Mouse (Mus musculus) lung, adult 2 months (tissue): ENCODE measurements around the gene Hamp. TPM values are rescaled to one million over a fixed set of nuclear protein-coding genes. Genes with fewer than 3 reads are reported as not detected.
A peak's percentile ranks its signal among the peaks of the same experiment; 100 is the strongest.

Source experiments
- DNase-seq: peaks from one replicate; pipeline ENCODE4 v3.0.0; 2022
- H3K4me1 ChIP-seq: fragments of 200-500 bp; 2 replicates; pipeline ENCODE4 v1.6.1; 2011; ENCODE audit warnings: low read length; ENCODE audit not compliant: control insufficient read depth, insufficient read depth
- H3K4me3 ChIP-seq: fragments of 200-500 bp; replicated peaks from 2 replicates; pipeline ENCODE3; 2011; ENCODE audit warnings: low read depth, mild to moderate bottlenecking, control low read depth, low read length; ENCODE audit errors: extremely low read depth
- CTCF ChIP-seq: fragments of 200-500 bp; IDR thresholded peaks from 2 replicates; pipeline ENCODE4 v1.5.1; 2011; ENCODE audit warnings: mild to moderate bottlenecking, low read length, control low read depth; ENCODE audit not compliant: insufficient read depth
- POLR2A ChIP-seq: fragments of 200-500 bp; IDR thresholded peaks from 2 replicates; pipeline ENCODE4 v1.6.1; 2011; ENCODE audit warnings: low read depth, mild to moderate bottlenecking, control low read depth, low read length, borderline replicate concordance; ENCODE audit errors: extremely low read depth
- WGBS: fragments of 180-500 bp; shearing (Covaris S2); methylation state at CpG from one replicate; pipeline ENCODE4 v1.1.7; 2018; 5-methylcytosine and 5-hydroxymethylcytosine counted together
- polyA plus RNA-seq: library from polyadenylated mRNA; depleted of rRNA; stranded (reverse); fragments of >200 nt; gene quantifications from 2 replicates; pipeline ENCODE4 v1.2.3, GENCODE M21; 2012

Gene Hamp
- polyA plus RNA-seq, 1 experiment, result 34.5 TPM

GRCm38 (mm10) chr7:30969174-30969573, 25.3 kb upstream of the Hamp start:
- no peak for DNase-seq
- no peaks in the 10 kb centered on the region for H3K4me1 ChIP-seq
- WGBS, result 60% methylated on average over 4 of the region's 4 CpGs
- H3K4me3 ChIP-seq, result no peak overlapping the region
- TF ChIP-seq CTCF (no peak), POLR2A (no peak)

GRCm38 (mm10) chr7:30968611-30969010, 24.8 kb upstream of the Hamp start:
- WGBS, result 92% methylated on average over 8 of the region's 8 CpGs
- no peak for TF ChIP-seq POLR2A
- no peak for DNase-seq
- H3K4me3 ChIP-seq, result no peak overlapping the region
- no peaks in the 10 kb centered on the region for H3K4me1 ChIP-seq

GRCm38 (mm10) chr7:30966657-30967056, 22.8 kb upstream of the Hamp start:
- no peak for TF ChIP-seq POLR2A
- no peak for TF ChIP-seq CTCF
- no peak for DNase-seq
- H3K4me3 ChIP-seq, result no peak overlapping the region
- H3K4me1 ChIP-seq, result no peaks in the 10 kb centered on the region
- WGBS, result 65% methylated on average over 3 of the region's 3 CpGs

GRCm38 (mm10) chr7:30965677-30966076, 21.8 kb upstream of the Hamp start:
- DNase-seq, result no peak
- no peaks in the 10 kb centered on the region for H3K4me1 ChIP-seq
- 85% methylated on average over 14 of the region's 14 CpGs for WGBS
- H3K4me3 ChIP-seq, result no peak overlapping the region
- TF ChIP-seq POLR2A, result no peak
- no peak for TF ChIP-seq CTCF

DNA sequence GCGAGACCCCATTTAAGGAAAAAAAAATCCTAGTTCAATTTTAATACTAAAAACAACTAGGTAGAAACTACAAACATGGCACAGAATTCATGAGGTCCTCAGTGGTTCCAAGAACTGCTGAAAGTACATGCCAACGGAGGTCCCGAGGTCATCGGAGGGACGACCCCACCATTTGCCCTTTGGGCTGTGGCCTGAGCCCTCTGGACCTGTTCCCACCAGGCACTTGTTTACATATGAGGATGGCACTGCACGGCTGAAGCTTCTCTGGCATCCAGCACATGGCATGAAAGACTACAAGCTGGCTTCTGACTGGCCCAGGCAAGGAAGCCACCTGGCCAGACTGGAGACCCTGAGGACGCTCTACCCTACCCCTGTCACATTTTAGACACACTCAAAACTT, 20.5 kb upstream of the Hamp start:
- Histone ChIP-seq H3K4me3 (no peak overlapping the region), H3K4me1 (no peaks in the 10 kb centered on the region)
- TF ChIP-seq POLR2A (no peak), CTCF (no peak)
- 81% methylated on average over 7 of the region's 7 CpGs for WGBS
- no peak for DNase-seq

- DNase-seq, result no peak
- H3K4me3 ChIP-seq, result no peak overlapping the region
- TF ChIP-seq CTCF, result no peak
- no peak for TF ChIP-seq POLR2A
- H3K4me1 ChIP-seq, result 0 out of 2 replicates have a peak, but pooled peaks cover 3% of the 10 kb centered on the region
- 88% methylated on average over 5 of the region's 5 CpGs for WGBS
These were observed 19.0 kb upstream of the Hamp start for GRCm38 (mm10) chr7:30962862-30963261.

DNA sequence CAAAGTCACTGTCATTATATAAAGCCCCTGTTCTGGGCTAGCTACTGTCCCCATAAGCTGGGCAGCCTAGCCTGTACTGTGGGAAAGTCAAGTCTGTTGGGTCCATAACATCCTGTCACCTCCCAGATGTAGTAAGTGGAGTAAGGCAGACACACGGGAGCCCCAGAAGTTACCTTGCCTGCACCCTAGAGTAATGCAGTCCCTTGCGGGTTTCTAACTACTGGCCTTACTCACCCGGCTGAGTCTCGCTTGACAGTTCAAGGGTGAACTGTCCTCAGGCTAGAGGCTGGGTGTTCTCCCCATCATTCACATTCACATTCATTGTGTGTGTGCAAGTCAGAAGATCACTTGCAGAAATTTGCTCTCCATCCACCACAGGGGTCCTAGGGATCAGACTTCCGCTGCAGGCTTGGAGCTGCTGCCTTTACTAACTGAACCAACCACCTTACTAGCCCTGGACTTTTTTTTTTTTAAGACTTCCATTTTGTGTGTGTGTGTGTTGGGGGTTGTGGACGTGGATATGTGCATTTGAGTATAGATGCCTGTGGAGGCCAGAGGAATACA, 16.0 kb upstream of the Hamp start:
- H3K4me3 ChIP-seq, result no peak overlapping the region
- no peak for TF ChIP-seq CTCF
- TF ChIP-seq POLR2A, result peak; percentile 47; the same call in 1 of the 2 replicates
- 84% methylated on average over 6 of the region's 6 CpGs for WGBS
- DNase-seq, result no peak
- peaks cover 7% of the 10 kb centered on the region; the same call in 1 of the 2 replicates for H3K4me1 ChIP-seq

- Histone ChIP-seq H3K4me3 (no peak overlapping the region), H3K4me1 (peaks cover 7% of the 10 kb centered on the region)
- TF ChIP-seq CTCF (no peak), POLR2A (0 out of 2 replicates have a peak, but pooled peaks have one; percentile 10)
- DNase-seq, result no peak
- WGBS, result 96% methylated on average over 9 of the region's 9 CpGs
These were observed 15.1 kb upstream of the Hamp start for GRCm38 (mm10) chr7:30958866-30959487.

DNA sequence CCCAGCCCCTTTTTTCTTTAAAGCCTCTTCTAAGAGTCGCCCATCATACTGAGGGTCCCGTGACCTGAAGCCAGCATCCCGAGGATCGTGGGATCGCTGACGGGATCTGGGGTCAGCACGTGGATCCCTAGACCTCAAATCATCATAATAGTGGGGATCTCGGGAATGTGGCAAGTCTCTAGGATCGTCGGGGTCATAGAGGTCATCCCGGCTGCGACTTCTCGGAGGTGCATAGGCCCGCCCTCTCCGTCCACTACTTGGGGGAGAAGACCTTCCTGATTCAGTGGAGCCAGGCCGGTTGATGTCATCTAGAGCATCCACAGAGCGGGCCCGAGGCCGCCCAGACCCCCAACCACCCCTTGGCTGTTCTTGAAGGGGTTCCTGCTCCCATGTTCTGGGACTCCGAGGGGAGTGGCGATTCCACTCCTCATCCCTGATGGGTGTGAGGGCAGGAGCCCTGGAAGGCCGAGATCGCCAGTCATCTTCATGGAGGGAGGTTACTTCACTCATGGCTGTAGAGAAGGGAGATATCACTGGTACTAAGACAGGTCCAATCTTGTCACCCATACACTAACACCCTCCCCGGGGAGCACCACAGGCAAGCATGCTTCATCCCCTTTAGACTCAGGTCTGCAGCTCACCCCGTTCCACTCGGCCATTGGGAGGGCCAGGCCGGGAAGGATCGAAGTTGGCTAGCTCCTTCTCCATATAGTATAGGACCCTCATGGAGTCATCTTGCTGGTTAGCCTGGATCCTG, 14.5 kb upstream of the Hamp start:
- H3K4me3 ChIP-seq, result no peak overlapping the region
- no peak for DNase-seq
- WGBS, result 68% methylated on average over 28 of the region's 28 CpGs
- TF ChIP-seq CTCF (no peak), POLR2A (no peak)
- peaks cover 7% of the 10 kb centered on the region for H3K4me1 ChIP-seq

GRCm38 (mm10) chr7:30957367-30957783, 13.5 kb upstream of the Hamp start:
- TF ChIP-seq POLR2A (0 out of 2 replicates have a peak, but pooled peaks have one; percentile 58), CTCF (no peak)
- under 1% methylated on average over 43 of the region's 43 CpGs for WGBS
- peak overlapping the region; percentile 99 for H3K4me3 ChIP-seq
- H3K4me1 ChIP-seq, result peaks cover 7% of the 10 kb centered on the region
- DNase-seq, result peak; percentile 96
